12 mouse cellular contexts compared by ENCODE assay signal in genomic region chr1:33755799-33756198, GRCm38 (mm10). TPM values are rescaled to one million over a fixed set of nuclear protein-coding genes. Genes with fewer than 3 reads are reported as not detected.
A peak's percentile ranks its signal among the peaks of the same experiment; 100 is the strongest.
DNase-seq lines count a peak whose midpoint lies in the region; ATAC-seq and TF ChIP-seq lines count a peak whose summit lies in the region.
"Had no signal": no experiment of that assay in that cellular context is flagged by ENCODE, and none has a peak within 500 bp of the region (broad histone marks: within the 10 kb centered on the region; RNA-seq: fewer than 3 reads in every experiment).

No protein-coding gene starts in this region.

- WGBS in heart, embryonic 10.5 days: 74% methylated on average over 7 of the region's 7 CpGs
- 83% methylated on average over 7 of the region's 7 CpGs for WGBS in limb, embryonic 13.5 days
- WGBS in thymus, adult 2 months: 95% methylated on average over 7 of the region's 7 CpGs
- 84% methylated on average over 7 of the region's 7 CpGs for WGBS in midbrain, postnatal 0 days

- H3K9ac ChIP-seq in limb, embryonic 13.5 days: 0 out of 2 replicates have a peak overlapping the region, but pooled peaks have one; percentile 85
- H3K9ac ChIP-seq in midbrain, postnatal 0 days (replicated peaks; ENCODE audit: low read length, poor library complexity, severe bottlenecking): no peak overlapping the region
- H3K9ac ChIP-seq: midbrain, embryonic 13.5 days had no signal

- no peak for TF ChIP-seq CTCF in thymus, adult 2 months (IDR thresholded peaks at IDR 0.05; ENCODE audit: borderline replicate concordance, control insufficient read depth, extremely low read depth, insufficient read depth, low read length, poor library complexity)
- TF ChIP-seq CTCF in midbrain, postnatal 0 days (IDR thresholded peaks at IDR 0.05): no peak

- intact Hi-C loops in heart, postnatal 25 days (cut with DNase I): no loop called here
- intact Hi-C loops in gastrocnemius, postnatal 14 days (cut with DNase I; ENCODE audit: low total_unique reads): no loop called here

- peak overlapping the region; percentile 64 for H3K27ac ChIP-seq in heart, embryonic 10.5 days
- H3K27ac ChIP-seq in limb, embryonic 13.5 days: no peak overlapping the region
- H3K27ac ChIP-seq in thymus, adult 2 months (ENCODE audit: control insufficient read depth, insufficient read depth, low read length): no peak overlapping the region
- no peak overlapping the region for H3K27ac ChIP-seq in midbrain, postnatal 0 days (ENCODE audit: low read depth, low read length)
- H3K27ac ChIP-seq: midbrain, embryonic 13.5 days had no signal

- H3K4me1 ChIP-seq in heart, embryonic 10.5 days: peaks cover 28% of the 10 kb centered on the region
- H3K4me1 ChIP-seq in megakaryocyte, embryonic 14.5 days: peaks cover 37% of the 10 kb centered on the region
- H3K4me1 ChIP-seq in limb, embryonic 13.5 days: peaks cover 30% of the 10 kb centered on the region
- peaks cover 13% of the 10 kb centered on the region; the same call in 1 of the 2 replicates for H3K4me1 ChIP-seq in thymus, adult 2 months (replicated peaks; ENCODE audit: control insufficient read depth, insufficient read depth, low read length)
- no peaks in the 10 kb centered on the region; the same call in 1 of the 2 replicates for H3K4me1 ChIP-seq in midbrain, postnatal 0 days (ENCODE audit: insufficient read depth, low read length)

- peak overlapping the region; percentile 89 for H3K4me2 ChIP-seq in limb, embryonic 13.5 days (replicated peaks)
- no peak overlapping the region for H3K4me2 ChIP-seq in midbrain, postnatal 0 days (ENCODE audit: low read depth, low read length, poor library complexity, severe bottlenecking)

- TF ChIP-seq POLR2A in thymus, adult 2 months (IDR thresholded peaks at IDR 0.05; ENCODE audit: control insufficient read depth, extremely low read depth, insufficient read depth, low read length, poor library complexity): no peak

- ATAC-seq in megakaryocyte, adult 5-6 weeks (ENCODE audit: poor library complexity, severe bottlenecking): no peak
- no peak for ATAC-seq in limb, embryonic 13.5 days (ENCODE audit: low FRiP score, low read depth)
- no peak for ATAC-seq in midbrain, postnatal 0 days (ENCODE audit: low FRiP score)
- ATAC-seq: midbrain, embryonic 13.5 days had no signal

- DNase-seq in heart, embryonic 10.5 days (ENCODE audit: low spot score): no peak
- DNase-seq in heart, postnatal 25 days (ENCODE audit: low spot score): no peak
- no peak for DNase-seq in thymus, adult 2 months
- DNase-seq in gastrocnemius, postnatal 14 days: no peak
- no peak for DNase-seq in midbrain, postnatal 0 days (ENCODE audit: low spot score)
- DNase-seq: gastrocnemius, postnatal 36 days; right cerebral cortex, adult 18-20 months; thymus, postnatal 4 days had no signal

- H3K4me3 ChIP-seq in heart, embryonic 10.5 days: peak overlapping the region; percentile 89
- H3K4me3 ChIP-seq in megakaryocyte, embryonic 14.5 days (replicated peaks): peak overlapping the region; percentile 95
- H3K4me3 ChIP-seq in limb, embryonic 13.5 days: peak overlapping the region; percentile 63
- H3K4me3 ChIP-seq in thymus, adult 2 months (ENCODE audit: control insufficient read depth, insufficient read depth, low read length): no peak overlapping the region
- no peak overlapping the region for H3K4me3 ChIP-seq in midbrain, postnatal 0 days (ENCODE audit: low read depth, low read length)

- H3K36me3 ChIP-seq in heart, embryonic 10.5 days: peaks cover 14% of the 10 kb centered on the region
- peaks cover 40% of the 10 kb centered on the region for H3K36me3 ChIP-seq in megakaryocyte, embryonic 14.5 days (replicated peaks; ENCODE audit: low read length)
- peaks cover 7% of the 10 kb centered on the region for H3K36me3 ChIP-seq in limb, embryonic 13.5 days
- no peaks in the 10 kb centered on the region for H3K36me3 ChIP-seq in thymus, adult 2 months (ENCODE audit: control insufficient read depth, insufficient read depth, low read length)
- H3K36me3 ChIP-seq in midbrain, postnatal 0 days (ENCODE audit: insufficient read depth, low read length): no peaks in the 10 kb centered on the region

- H3K9me3 ChIP-seq in heart, embryonic 10.5 days: no peaks in the 10 kb centered on the region
- H3K9me3 ChIP-seq in megakaryocyte, embryonic 14.5 days: no peaks in the 10 kb centered on the region
- H3K9me3 ChIP-seq in limb, embryonic 13.5 days: no peaks in the 10 kb centered on the region
- no peaks in the 10 kb centered on the region for H3K9me3 ChIP-seq in midbrain, postnatal 0 days (ENCODE audit: low read length)
- H3K9me3 ChIP-seq: midbrain, embryonic 13.5 days had no signal

- no peaks in the 10 kb centered on the region for H3K27me3 ChIP-seq in heart, embryonic 10.5 days (ENCODE audit: insufficient read depth, poor library complexity, severe bottlenecking)
- no peaks in the 10 kb centered on the region for H3K27me3 ChIP-seq in megakaryocyte, embryonic 14.5 days (replicated peaks)
- H3K27me3 ChIP-seq in limb, embryonic 13.5 days: no peaks in the 10 kb centered on the region
- no peaks in the 10 kb centered on the region for H3K27me3 ChIP-seq in thymus, adult 2 months (ENCODE audit: control insufficient read depth, insufficient read depth, low read length)
- H3K27me3 ChIP-seq in midbrain, postnatal 0 days (ENCODE audit: insufficient read depth, low read length): no peaks in the 10 kb centered on the region
- H3K27me3 ChIP-seq: midbrain, embryonic 13.5 days had no signal

RNA-seq across cellular contexts. Expression of gene Bag2, which starts 1.8 kb away (rescaled TPM):
- 104 and 115 TPM in 2 replicates for polyA plus RNA-seq in heart, embryonic 10.5 days (2016; fragmentation: Nextera tagmentation; extraction: Ambion mirVana)
- 10 to 100 TPM; 30.1 to 34.9 TPM for total RNA-seq in heart, postnatal 25 days (2021)
- 4.8 and 13.0 TPM in 2 replicates for polyA plus RNA-seq in megakaryocyte, embryonic 14.5 days (2012; ENCODE audit: insufficient read depth, low replicate concordance)
- total RNA-seq in megakaryocyte, adult 5-6 weeks (2015): 0.49 and 2.1 TPM in 2 replicates
- 1.2 and 1.3 TPM in 2 replicates for total RNA-seq in megakaryocyte, adult 5-6 weeks (2017)
- polyA plus RNA-seq in limb, embryonic 13.5 days (2015; fragmentation: Nextera tagmentation; extraction: Ambion mirVana): 48.1 and 52.3 TPM in 2 replicates
- polyA plus RNA-seq in thymus, adult 2 months (2012; rRNA removed): 12.4 and 13.7 TPM in 2 replicates
- 10 to 100 TPM; 16.6 to 24.6 TPM for total RNA-seq in gastrocnemius, postnatal 14 days (2021)
- total RNA-seq in midbrain, postnatal 0 days (2014; rRNA removed): 12.8 and 26.1 TPM in 2 replicates
- polyA plus RNA-seq in midbrain, postnatal 0 days (2015; fragmentation: Nextera tagmentation; extraction: Ambion mirVana): 28.1 and 29.0 TPM in 2 replicates

RNA-seq across cellular contexts. Expression of gene Rab23, which starts 36.1 kb away (rescaled TPM):
- polyA plus RNA-seq in heart, embryonic 10.5 days (2016; fragmentation: Nextera tagmentation; extraction: Ambion mirVana): 16.1 and 18.1 TPM in 2 replicates
- 1 to 10 TPM; 7.9 to 9.0 TPM for total RNA-seq in heart, postnatal 25 days (2021)
- polyA plus RNA-seq in megakaryocyte, embryonic 14.5 days (2012; ENCODE audit: insufficient read depth, low replicate concordance): 0.45 TPM in 1 of 2 replicates, not detected in the other
- total RNA-seq in megakaryocyte, adult 5-6 weeks (2015): 2.8 and 3.1 TPM in 2 replicates
- 1.7 and 3.0 TPM in 2 replicates for total RNA-seq in megakaryocyte, adult 5-6 weeks (2017)
- 37.8 and 39.4 TPM in 2 replicates for polyA plus RNA-seq in limb, embryonic 13.5 days (2015; fragmentation: Nextera tagmentation; extraction: Ambion mirVana)
- 3.4 and 4.9 TPM in 2 replicates for polyA plus RNA-seq in thymus, adult 2 months (2012; rRNA removed)
- total RNA-seq in gastrocnemius, postnatal 14 days (2021): 1 to 10 TPM; 6.5 to 7.0 TPM
- 9.3 and 13.2 TPM in 2 replicates for total RNA-seq in midbrain, postnatal 0 days (2014; rRNA removed)
- polyA plus RNA-seq in midbrain, postnatal 0 days (2015; fragmentation: Nextera tagmentation; extraction: Ambion mirVana): 25.0 and 29.8 TPM in 2 replicates

RNA-seq across cellular contexts. Expression of gene Zfp451, which starts 58.6 kb away (rescaled TPM):
- 19.3 and 23.5 TPM in 2 replicates for polyA plus RNA-seq in heart, embryonic 10.5 days (2016; fragmentation: Nextera tagmentation; extraction: Ambion mirVana)
- 10 to 100 TPM; 13.6 to 16.4 TPM for total RNA-seq in heart, postnatal 25 days (2021)
- 1.8 and 2.0 TPM in 2 replicates for polyA plus RNA-seq in megakaryocyte, embryonic 14.5 days (2012; ENCODE audit: insufficient read depth, low replicate concordance)
- total RNA-seq in megakaryocyte, adult 5-6 weeks (2015): 28.5 and 29.6 TPM in 2 replicates
- 15.4 and 16.1 TPM in 2 replicates for total RNA-seq in megakaryocyte, adult 5-6 weeks (2017)
- polyA plus RNA-seq in limb, embryonic 13.5 days (2015; fragmentation: Nextera tagmentation; extraction: Ambion mirVana): 28.2 and 31.9 TPM in 2 replicates
- polyA plus RNA-seq in thymus, adult 2 months (2012; rRNA removed): 11.3 and 12.1 TPM in 2 replicates
- 10 to 100 TPM; 14.1 TPM for total RNA-seq in gastrocnemius, postnatal 14 days (2021)
- total RNA-seq in midbrain, postnatal 0 days (2014; rRNA removed): 78.8 and 101 TPM in 2 replicates
- 29.2 and 34.2 TPM in 2 replicates for polyA plus RNA-seq in midbrain, postnatal 0 days (2015; fragmentation: Nextera tagmentation; extraction: Ambion mirVana)

Comparison
In these comparisons a context has a peak if more than half of its experiments do, and no peak if none do; other contexts are left out.
1. H3K4me3 ChIP-seq: peak in heart, embryonic 10.5 days (single experiment), megakaryocyte, embryonic 14.5 days (single experiment) and limb, embryonic 13.5 days (single experiment); none in thymus, adult 2 months (single experiment) and midbrain, postnatal 0 days (single experiment).